Mouse (Mus musculus): Measurements from ENCODE around the gene Scube1.

GRCm38 (mm10) chr15:83740676-83741422 lies 16.0 kb upstream of the Scube1 start:
- TF ChIP-seq GABPA (IDR thresholded peaks at IDR 0.05; ENCODE audit: low read depth, low read length): no peak
- TF ChIP-seq BHLHE40 (IDR thresholded peaks at IDR 0.05; ENCODE audit: borderline replicate concordance, low read depth, low read length): no peak
- TF ChIP-seq MAFK (IDR thresholded peaks at IDR 0.05; ENCODE audit: borderline replicate concordance, low read depth, low read length): no peak
- TF ChIP-seq POLR2AphosphoS2 (IDR thresholded peaks at IDR 0.05; ENCODE audit: low read length): no peak
- no peak for TF ChIP-seq ZC3H11A (IDR thresholded peaks at IDR 0.05; ENCODE audit: low read depth, low read length)
